In the genomic region with DNA sequence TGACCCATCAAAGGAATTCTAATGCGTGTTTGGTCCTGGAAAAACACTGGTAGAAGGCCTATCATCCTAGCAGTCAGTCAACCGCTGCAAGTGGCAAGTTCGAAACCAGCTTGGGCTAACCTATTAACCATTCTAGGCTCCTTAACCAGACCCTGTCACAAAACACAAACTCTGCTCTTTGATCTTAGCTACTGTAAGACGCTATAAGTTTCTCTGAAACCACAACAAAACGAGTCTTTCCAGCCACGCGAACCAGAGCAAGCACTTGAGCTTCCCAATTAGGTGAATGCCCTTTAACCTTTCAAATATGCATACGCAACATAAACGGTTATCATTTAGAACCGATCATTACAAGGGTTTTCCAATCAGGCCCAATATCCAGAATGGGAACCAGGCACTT, we compare ENCODE assay signal across 8 mouse cellular contexts. TPM values are rescaled to one million over a fixed set of nuclear protein-coding genes. Genes with fewer than 3 reads are reported as not detected.
A peak's percentile ranks its signal among the peaks of the same experiment; 100 is the strongest.
DNase-seq lines count a peak whose midpoint lies in the region; ATAC-seq and TF ChIP-seq lines count a peak whose summit lies in the region.

No protein-coding gene starts in this region.

- H3K9me3 ChIP-seq in embryonic facial prominence, embryonic 10.5 days, result no peaks in the 10 kb centered on the region
- H3K9me3 ChIP-seq in intestine, embryonic 14.5 days (ENCODE audit: control insufficient read depth, low read length), result no peaks in the 10 kb centered on the region
- H3K9me3 ChIP-seq in neural tube, embryonic 13.5 days, result no peaks in the 10 kb centered on the region

- H3K27ac ChIP-seq in left cerebral cortex, adult 2 months, result peak overlapping the region; percentile 85
- peak overlapping the region; percentile 97 for H3K27ac ChIP-seq in embryonic facial prominence, embryonic 10.5 days (replicated peaks)
- H3K27ac ChIP-seq in intestine, embryonic 14.5 days (ENCODE audit: low read depth), result peak overlapping the region; percentile 96
- H3K27ac ChIP-seq in neural tube, embryonic 13.5 days (replicated peaks), result peak overlapping the region; percentile 93

- H3K9ac ChIP-seq in intestine, embryonic 14.5 days (ENCODE audit: low read length), result peak overlapping the region; percentile 96
- H3K9ac ChIP-seq in neural tube, embryonic 13.5 days, result peak overlapping the region; percentile 86

- H3K4me2 ChIP-seq in intestine, embryonic 14.5 days (ENCODE audit: low read length), result peak overlapping the region; percentile 74
- peak overlapping the region; percentile 67 for H3K4me2 ChIP-seq in neural tube, embryonic 13.5 days

- H3K27me3 ChIP-seq in embryonic facial prominence, embryonic 10.5 days (replicated peaks; ENCODE audit: low read depth, poor library complexity, severe bottlenecking), result no peaks in the 10 kb centered on the region
- no peaks in the 10 kb centered on the region for H3K27me3 ChIP-seq in intestine, embryonic 14.5 days (replicated peaks; ENCODE audit: control insufficient read depth, insufficient read depth, low read length)
- H3K27me3 ChIP-seq in neural tube, embryonic 13.5 days, result no peaks in the 10 kb centered on the region

- intact Hi-C loops in left cerebral cortex, adult 2 months (cut with DNase I), result no loop called here

- ATAC-seq in intestine, embryonic 14.5 days (replicated peaks; ENCODE audit: low FRiP score, low TSS enrichment, low read depth), result no peak
- no peak for ATAC-seq in neural tube, embryonic 13.5 days (ENCODE audit: low read depth)

- H3K4me3 ChIP-seq in left cerebral cortex, adult 2 months, result peak overlapping the region; percentile 63
- H3K4me3 ChIP-seq in embryonic facial prominence, embryonic 10.5 days, result peak overlapping the region; percentile 88
- peak overlapping the region; percentile 74 for H3K4me3 ChIP-seq in intestine, embryonic 14.5 days (ENCODE audit: low read depth, low read length)
- H3K4me3 ChIP-seq in neural tube, embryonic 13.5 days, result peak overlapping the region; percentile 63

- H3K36me3 ChIP-seq in embryonic facial prominence, embryonic 10.5 days (replicated peaks), result no peaks in the 10 kb centered on the region
- 0 out of 2 replicates have a peak, but pooled peaks cover 5% of the 10 kb centered on the region for H3K36me3 ChIP-seq in intestine, embryonic 14.5 days (ENCODE audit: control insufficient read depth, insufficient read depth, low read length)
- peaks cover 13% of the 10 kb centered on the region for H3K36me3 ChIP-seq in neural tube, embryonic 13.5 days

- no peak for TF ChIP-seq CTCF in left cerebral cortex, adult 2 months (IDR thresholded peaks at IDR 0.05)

- WGBS in embryonic facial prominence, embryonic 10.5 days, result 55% methylated on average over 10 of the region's 10 CpGs
- 50% methylated on average over 10 of the region's 10 CpGs for WGBS in intestine, embryonic 14.5 days
- WGBS in neural tube, embryonic 13.5 days, result 65% methylated on average over 10 of the region's 10 CpGs

- DNase-seq in left cerebral cortex, adult 2 months (ENCODE audit: extremely low spot score in 1 of 2, low spot score in 2 of 2), result no peak
- DNase-seq in left cerebral cortex, adult 18-20 months (ENCODE audit: low spot score in 2 of 2), result no peak
- no peak for DNase-seq in embryonic facial prominence, embryonic 10.5 days (ENCODE audit: low spot score)
- no peak for DNase-seq in intestine, embryonic 14.5 days (ENCODE audit: low spot score)
- no peak for DNase-seq in adrenal gland, postnatal 14 days
- no peak for DNase-seq in thymus, postnatal 14 days
- no peak for DNase-seq in cerebellum, adult 9-11 months

- peaks cover 26% of the 10 kb centered on the region for H3K4me1 ChIP-seq in embryonic facial prominence, embryonic 10.5 days
- H3K4me1 ChIP-seq in intestine, embryonic 14.5 days (replicated peaks; ENCODE audit: control insufficient read depth, insufficient read depth, low read length), result peaks cover 18% of the 10 kb centered on the region
- H3K4me1 ChIP-seq in neural tube, embryonic 13.5 days (replicated peaks), result peaks cover 55% of the 10 kb centered on the region

RNA-seq across cellular contexts. Expression of a gene that starts 33.7 kb away (rescaled TPM):
- 10 to 100 TPM; 64.2 to 68.6 TPM for total RNA-seq in left cerebral cortex, adult 2 months (2021)
- 10 to 100 TPM; 65.0 to 70.1 TPM for total RNA-seq in left cerebral cortex, adult 18-20 months (2021)
- polyA plus RNA-seq in embryonic facial prominence, embryonic 10.5 days (2016; fragmentation: Nextera tagmentation; extraction: Ambion mirVana), result 8.4 and 8.6 TPM in 2 replicates
- polyA plus RNA-seq in intestine, embryonic 14.5 days (2014; fragmentation: Nextera tagmentation; extraction: Ambion mirVana), result 20.2 and 21.0 TPM in 2 replicates
- polyA plus RNA-seq in neural tube, embryonic 13.5 days (2015; fragmentation: Nextera tagmentation; extraction: Ambion mirVana), result 38.5 and 41.3 TPM in 2 replicates
- 41.5 and 52.1 TPM in 2 replicates for total RNA-seq in adrenal gland, postnatal 14 days (2021)
